Mouse (Mus musculus) myocyte (in vitro differentiated cells): Measurements from ENCODE around the gene Fam210b.

Experiments
- E2F4 ChIP-seq: IDR thresholded peaks from one replicate; pipeline ENCODE4 v1.6.1; 2011; ENCODE audit warnings: mild to moderate bottlenecking, control low read depth, moderate library complexity; ENCODE audit not compliant: insufficient read depth
- POLR2A ChIP-seq: IDR thresholded peaks from one replicate; pipeline ENCODE4 v1.6.1; 2011; ENCODE audit warnings: low read depth, mild to moderate bottlenecking, control low read depth, moderate library complexity; ENCODE audit not compliant: insufficient read length
- POLR2AphosphoS2 ChIP-seq: IDR thresholded peaks from one replicate; pipeline ENCODE4 v1.6.1; 2011; ENCODE audit warnings: low read depth, control low read depth; ENCODE audit not compliant: insufficient read length
- REST ChIP-seq: IDR thresholded peaks from one replicate; pipeline ENCODE4 v1.6.1; 2011; ENCODE audit warnings: mild to moderate bottlenecking, control low read depth, moderate library complexity; ENCODE audit not compliant: insufficient read depth, insufficient read length

DNA sequence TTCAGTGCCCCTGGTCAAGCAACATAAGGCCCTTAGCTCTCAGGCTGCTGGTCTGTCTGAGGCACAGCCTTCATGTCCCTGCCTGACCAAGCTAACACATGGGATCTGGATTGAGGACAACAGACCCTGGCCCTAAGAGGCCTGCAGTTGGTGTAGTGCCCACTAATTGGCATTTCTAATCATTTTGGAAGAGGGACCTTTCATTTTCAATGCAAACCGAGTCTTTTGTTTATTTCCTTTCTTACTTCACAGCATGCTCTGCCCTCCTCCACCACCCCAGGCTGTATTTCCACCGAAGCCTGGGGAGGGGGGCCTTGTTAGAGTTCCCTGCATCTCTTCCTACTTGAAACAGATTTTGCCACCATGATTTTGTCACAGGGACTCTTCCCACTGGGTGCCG is 4.4 kb upstream of the Fam210b start:
- TF ChIP-seq POLR2A (no peak), POLR2AphosphoS2 (no peak), E2F4 (no peak), REST (no peak)
